Mouse (Mus musculus) embryonic facial prominence, embryonic 13.5 days (tissue): ENCODE measurements around the gene Arl15. TPM values are rescaled to one million over a fixed set of nuclear protein-coding genes. Genes with fewer than 3 reads are reported as not detected.

Source experiments
- ATAC-seq: fragments of 200-750 bp; cut with Nextera tagmentation; 2 replicates; pipeline ENCODE4 v1.8.0; 2017; ENCODE audit warnings: low read depth; ENCODE audit not compliant: insufficient number of reproducible peaks, insufficient read depth, low FRiP score, low TSS enrichment
- H3K27ac ChIP-seq: fragments of 300-500 bp; sonication (generic); 2 replicates; pipeline ENCODE4 v1.5.1; 2015; ENCODE audit warnings: moderate library complexity, mild to moderate bottlenecking, inconsistent platforms
- H3K27me3 ChIP-seq: fragments of 300-500 bp; sonication (generic); 2 replicates; pipeline ENCODE4 v1.6.1; 2015; ENCODE audit warnings: mild to moderate bottlenecking, inconsistent platforms
- H3K36me3 ChIP-seq: fragments of 300-500 bp; sonication (generic); 2 replicates; pipeline ENCODE4 v1.6.1; 2015; ENCODE audit warnings: mild to moderate bottlenecking, inconsistent platforms
- H3K4me1 ChIP-seq: fragments of 300-500 bp; sonication (generic); 2 replicates; pipeline ENCODE4 v1.6.1; 2015; ENCODE audit warnings: inconsistent platforms
- H3K4me2 ChIP-seq: fragments of 300-500 bp; sonication (generic); 2 replicates; pipeline ENCODE4 v1.6.1; 2015; ENCODE audit warnings: moderate library complexity, mild to moderate bottlenecking, inconsistent platforms
- H3K4me3 ChIP-seq: fragments of 300-500 bp; sonication (generic); 2 replicates; pipeline ENCODE4 v1.5.1; 2015; ENCODE audit warnings: mild to moderate bottlenecking, inconsistent platforms
- H3K9ac ChIP-seq: fragments of 300-500 bp; sonication (generic); 2 replicates; pipeline ENCODE4 v1.6.1; 2015; ENCODE audit warnings: mild to moderate bottlenecking, inconsistent platforms
- H3K9me3 ChIP-seq: fragments of 300-500 bp; sonication (generic); 2 replicates; pipeline ENCODE4 v1.6.1; 2016; ENCODE audit warnings: inconsistent platforms
- WGBS: fragments of 180-500 bp; shearing (Covaris S2); methylation state at CpG from one replicate; pipeline ENCODE4 v1.1.7; 2015; ENCODE audit warnings: mixed read lengths; 5-methylcytosine and 5-hydroxymethylcytosine counted together
- polyA plus RNA-seq: library from polyadenylated mRNA; unstranded; fragments of >200 nt; fragmentation: Nextera tagmentation; extraction: Ambion mirVana; gene quantifications from 2 replicates; pipeline ENCODE4 v1.2.1, GENCODE M21; 2015

The Arl15 gene
- polyA plus RNA-seq, 1 experiment from 2014 or later: 16.5 TPM

DNA sequence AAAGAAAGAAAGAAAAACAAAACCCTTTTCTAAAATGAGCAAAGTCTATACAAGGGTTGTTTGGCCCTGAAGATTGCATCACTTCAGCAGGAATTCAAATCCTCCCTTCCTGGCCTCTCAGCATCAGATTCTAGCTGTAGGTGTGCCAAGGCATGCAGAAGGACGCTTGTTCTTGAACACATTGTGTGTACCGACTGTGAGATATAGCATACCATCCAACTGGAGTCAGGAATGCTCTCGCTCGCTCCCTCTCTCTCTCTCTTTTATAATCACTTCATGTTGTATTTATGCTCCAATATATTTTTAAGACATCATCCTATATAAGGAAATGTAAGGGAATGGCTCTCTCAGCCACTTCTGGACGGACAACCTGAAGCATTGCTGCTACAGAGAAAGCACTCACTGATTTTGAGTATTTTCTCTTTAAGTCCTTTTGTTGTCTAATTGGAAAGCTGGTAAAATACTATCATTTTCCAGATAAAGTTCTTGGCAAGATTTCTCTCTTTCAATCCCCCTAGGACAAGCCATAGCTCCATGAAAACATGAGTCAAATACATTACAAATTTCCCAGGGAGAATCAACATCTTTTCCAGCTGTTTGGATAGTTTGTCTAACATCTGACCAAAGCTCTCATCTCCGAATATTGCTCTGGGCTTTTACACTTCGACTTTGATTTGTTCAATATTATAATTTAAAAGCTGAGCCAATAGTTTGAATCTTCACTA is 300.0 kb downstream of the Arl15 start:
- H3K27ac ChIP-seq: no peak overlapping the region
- no peaks in the 10 kb centered on the region for H3K27me3 ChIP-seq
- no peaks in the 10 kb centered on the region for H3K9me3 ChIP-seq
- peaks cover 9% of the 10 kb centered on the region for H3K4me1 ChIP-seq
- H3K36me3 ChIP-seq: no peaks in the 10 kb centered on the region
- WGBS: 80% methylated on average over 7 of the region's 7 CpGs
- no peak overlapping the region for H3K4me3 ChIP-seq
- no peak overlapping the region for H3K9ac ChIP-seq
- no peak for ATAC-seq
- H3K4me2 ChIP-seq: no peak overlapping the region

DNA sequence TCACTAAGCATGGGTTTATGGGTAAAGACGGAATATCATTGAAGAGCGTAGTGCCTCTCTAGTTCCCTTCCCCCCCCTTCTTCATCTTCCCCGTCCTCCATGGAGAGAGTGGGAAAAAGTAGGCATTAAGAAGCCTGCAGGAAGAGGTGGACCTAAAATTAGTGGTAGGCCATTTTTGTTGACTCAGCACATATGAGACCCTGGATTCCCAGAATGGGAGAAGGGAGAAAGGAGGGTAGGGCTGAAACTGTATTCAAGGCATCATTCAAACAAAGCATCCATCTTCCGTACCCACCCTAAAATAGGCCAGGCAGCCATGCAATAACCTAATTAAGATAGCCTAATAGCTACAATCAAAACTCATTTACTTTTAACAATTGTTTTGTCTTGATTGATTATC is 301.1 kb downstream of the Arl15 start:
- H3K27ac ChIP-seq: no peak overlapping the region
- no peaks in the 10 kb centered on the region for H3K9me3 ChIP-seq
- H3K9ac ChIP-seq: no peak overlapping the region
- H3K36me3 ChIP-seq: no peaks in the 10 kb centered on the region
- H3K4me3 ChIP-seq: no peak overlapping the region
- H3K4me1 ChIP-seq: peaks cover 9% of the 10 kb centered on the region
- H3K4me2 ChIP-seq: no peak overlapping the region
- no peaks in the 10 kb centered on the region for H3K27me3 ChIP-seq
- no peak for ATAC-seq
- 90% methylated on average over 4 of the region's 4 CpGs for WGBS

DNA sequence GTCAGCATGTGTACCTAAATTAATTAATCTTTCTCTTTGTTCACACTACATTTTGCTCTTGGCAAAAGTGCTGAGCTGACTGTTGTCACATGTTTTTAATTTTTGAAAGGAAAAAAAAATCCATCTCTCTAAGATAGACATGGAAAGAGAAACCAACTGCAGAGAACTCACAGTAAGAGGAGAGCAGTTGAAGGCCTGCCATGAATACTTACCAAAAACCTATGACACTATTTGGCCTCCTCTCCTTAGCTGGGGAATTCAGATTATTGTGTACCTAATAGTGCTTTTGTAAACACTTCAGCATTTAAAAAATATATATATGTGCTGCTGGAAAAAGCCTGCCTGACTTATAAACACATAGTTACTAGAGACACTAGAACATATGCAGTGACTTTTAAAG is 302.1 kb downstream of the Arl15 start:
- no peak overlapping the region for H3K4me3 ChIP-seq
- no peak overlapping the region for H3K9ac ChIP-seq
- H3K4me1 ChIP-seq: no peaks in the 10 kb centered on the region
- no peaks in the 10 kb centered on the region for H3K36me3 ChIP-seq
- H3K9me3 ChIP-seq: no peaks in the 10 kb centered on the region
- no peak for ATAC-seq
- no peak overlapping the region for H3K27ac ChIP-seq
- H3K27me3 ChIP-seq: no peaks in the 10 kb centered on the region
- H3K4me2 ChIP-seq: no peak overlapping the region

DNA sequence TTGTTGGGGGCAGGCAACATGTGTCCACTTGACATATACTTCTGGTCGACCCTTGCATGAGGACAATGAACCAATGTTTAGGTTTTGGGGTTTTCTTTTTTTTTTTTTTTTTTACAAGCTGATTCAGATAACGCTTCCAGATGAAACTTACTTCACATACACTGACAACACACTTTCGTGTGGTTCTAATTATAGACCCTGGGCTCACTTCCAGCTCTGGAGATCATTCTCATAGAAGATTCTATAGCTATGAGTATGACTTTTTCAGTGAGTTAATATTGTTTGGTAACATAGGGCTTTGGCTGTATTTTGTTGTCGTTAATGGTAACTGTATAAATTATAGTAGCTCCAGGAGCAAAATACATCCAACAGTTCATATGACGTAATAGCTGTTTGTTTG is 306.9 kb downstream of the Arl15 start:
- H3K9ac ChIP-seq: no peak overlapping the region
- no peak for ATAC-seq

DNA sequence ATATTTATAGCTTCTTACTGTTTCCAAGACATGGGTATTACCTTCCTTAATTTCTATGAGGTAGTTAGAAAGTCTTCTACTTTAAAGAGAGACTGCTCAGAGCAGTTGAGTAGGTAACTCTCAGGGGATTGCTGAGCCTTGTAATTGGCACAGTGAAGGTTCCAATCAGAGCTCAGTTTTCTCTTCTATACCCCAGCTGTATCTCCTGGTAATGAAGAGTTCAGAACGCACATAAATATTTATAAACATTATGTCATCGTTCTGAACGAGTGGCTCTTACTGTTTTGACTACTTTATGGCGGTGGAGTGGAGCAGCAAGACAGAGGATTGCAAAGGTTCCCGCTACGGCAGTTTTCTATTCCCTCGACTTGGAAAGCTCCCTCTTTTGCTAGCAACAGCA is 311.8 kb downstream of the Arl15 start:
- no peak overlapping the region for H3K4me3 ChIP-seq
- H3K27me3 ChIP-seq: no peaks in the 10 kb centered on the region
- no peak overlapping the region for H3K4me2 ChIP-seq
- no peak overlapping the region for H3K27ac ChIP-seq
- WGBS: 72% methylated on average over 7 of the region's 7 CpGs
- H3K9me3 ChIP-seq: no peaks in the 10 kb centered on the region
- no peaks in the 10 kb centered on the region for H3K4me1 ChIP-seq
- no peak for ATAC-seq
- peaks cover 5% of the 10 kb centered on the region; the same call in 1 of the 2 replicates for H3K36me3 ChIP-seq
- H3K9ac ChIP-seq: no peak overlapping the region

More for the DNA sequence above, 306.9 kb downstream of the Arl15 start:
- Histone ChIP-seq H3K36me3 (peaks cover 5% of the 10 kb centered on the region; the same call in 1 of the 2 replicates), H3K27ac (no peak overlapping the region), H3K4me3 (no peak overlapping the region), H3K4me1 (no peaks in the 10 kb centered on the region), H3K9me3 (no peaks in the 10 kb centered on the region), H3K27me3 (no peaks in the 10 kb centered on the region), H3K4me2 (no peak overlapping the region)
- 41% methylated on average over 5 of the region's 5 CpGs for WGBS

DNA sequence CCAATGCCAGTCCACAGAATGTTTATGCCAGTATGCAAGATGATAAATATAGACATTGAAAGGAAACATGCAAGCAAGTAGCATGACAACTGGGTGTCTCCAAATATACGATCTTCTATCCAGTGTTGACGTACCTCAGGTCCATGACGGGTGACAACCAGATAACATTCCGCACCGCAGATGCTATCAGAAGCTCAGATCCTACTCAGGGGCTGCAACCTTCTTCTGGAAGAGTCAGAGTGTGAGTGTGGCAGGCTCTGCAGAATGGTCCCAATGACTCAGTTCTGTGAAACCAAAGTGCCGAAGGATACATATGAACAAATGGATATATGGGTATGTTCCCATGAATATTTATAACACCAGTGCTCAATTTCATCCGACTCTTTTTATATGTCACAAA is 313.2 kb downstream of the Arl15 start:
- no peaks in the 10 kb centered on the region for H3K27me3 ChIP-seq
- ATAC-seq: no peak
- WGBS: 90% methylated on average over 7 of the region's 7 CpGs

DNA sequence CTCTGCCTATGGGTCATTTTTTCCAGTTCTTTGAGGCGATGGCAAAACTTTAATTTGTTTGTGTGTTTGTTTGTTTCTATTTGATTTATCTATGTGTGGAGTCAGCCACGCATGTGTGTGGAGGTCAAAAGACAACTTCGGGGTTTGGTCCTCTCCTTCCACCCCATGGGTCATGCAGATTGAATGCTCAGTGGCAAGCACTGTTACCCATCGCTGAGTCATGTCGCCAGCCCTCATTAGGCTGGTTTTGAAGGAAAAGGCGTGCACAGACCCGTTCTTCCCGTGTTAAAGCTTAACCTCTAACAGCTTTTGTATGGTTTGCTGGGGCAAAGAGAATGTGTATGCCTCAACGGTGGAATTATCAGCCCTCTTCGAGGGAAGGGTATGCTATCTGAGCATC is 315.1 kb downstream of the Arl15 start:
- no peak for ATAC-seq
- no peaks in the 10 kb centered on the region for H3K27me3 ChIP-seq
- no peaks in the 10 kb centered on the region for H3K9me3 ChIP-seq
- WGBS: 76% methylated on average over 10 of the region's 10 CpGs
- H3K27ac ChIP-seq: no peak overlapping the region
- no peak overlapping the region for H3K9ac ChIP-seq
- no peaks in the 10 kb centered on the region for H3K4me1 ChIP-seq
- no peak overlapping the region for H3K4me3 ChIP-seq
- no peak overlapping the region for H3K4me2 ChIP-seq
- H3K36me3 ChIP-seq: no peaks in the 10 kb centered on the region

More for the DNA sequence above, 313.2 kb downstream of the Arl15 start:
- Histone ChIP-seq H3K36me3 (peaks cover 5% of the 10 kb centered on the region; the same call in 1 of the 2 replicates), H3K4me2 (no peak overlapping the region), H3K9ac (no peak overlapping the region), H3K4me1 (no peaks in the 10 kb centered on the region), H3K4me3 (no peak overlapping the region), H3K27ac (no peak overlapping the region), H3K9me3 (no peaks in the 10 kb centered on the region)

DNA sequence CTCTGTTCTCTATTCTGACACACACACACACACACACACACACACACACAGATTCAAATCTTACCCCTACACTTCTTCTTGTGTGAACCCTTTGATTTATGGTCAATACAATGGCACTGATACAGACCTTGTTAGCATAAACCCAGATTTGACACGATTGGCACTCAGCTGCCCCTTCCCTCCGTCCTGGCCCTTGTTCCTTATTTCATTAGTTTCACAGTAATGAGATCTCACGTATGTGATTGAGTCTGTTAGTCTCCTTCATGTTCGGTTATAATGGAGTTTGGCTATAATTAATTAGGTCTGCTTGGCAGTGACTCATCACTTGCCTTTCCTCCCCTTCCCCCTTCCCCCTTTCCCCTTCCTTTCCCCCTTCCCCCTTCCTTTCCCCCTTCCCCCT is 315.5 kb downstream of the Arl15 start:
- H3K27me3 ChIP-seq: no peaks in the 10 kb centered on the region
- ATAC-seq: no peak
- 36% methylated on average over 4 of the region's 4 CpGs for WGBS
- H3K4me1 ChIP-seq: no peaks in the 10 kb centered on the region
- H3K9ac ChIP-seq: no peak overlapping the region
- no peaks in the 10 kb centered on the region for H3K9me3 ChIP-seq
- no peak overlapping the region for H3K4me2 ChIP-seq
- H3K4me3 ChIP-seq: no peak overlapping the region
- no peak overlapping the region for H3K27ac ChIP-seq
- H3K36me3 ChIP-seq: no peaks in the 10 kb centered on the region

DNA sequence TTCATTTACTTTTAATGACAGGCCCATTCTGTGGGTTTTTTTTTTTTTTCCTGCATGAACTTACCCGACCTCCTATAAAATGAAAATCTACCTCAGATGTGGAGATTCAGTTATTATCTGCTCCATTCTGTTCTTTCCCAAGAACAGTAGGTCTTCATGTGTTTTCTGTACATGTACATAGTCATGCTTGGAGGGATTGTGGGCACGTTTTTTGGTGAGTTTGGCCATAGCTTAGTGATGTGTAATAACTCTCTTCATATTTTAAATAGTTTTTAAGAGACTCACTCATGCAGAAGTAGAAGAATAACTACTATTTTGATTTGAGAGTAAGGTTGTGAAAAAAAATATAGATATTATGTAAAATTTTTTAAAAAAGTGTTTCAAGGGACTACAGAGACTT is 319.2 kb downstream of the Arl15 start:
- Histone ChIP-seq H3K4me1 (peaks cover 7% of the 10 kb centered on the region; the same call in 1 of the 2 replicates), H3K27me3 (no peaks in the 10 kb centered on the region), H3K4me3 (no peak overlapping the region), H3K9ac (no peak overlapping the region), H3K9me3 (no peaks in the 10 kb centered on the region), H3K27ac (no peak overlapping the region), H3K4me2 (no peak overlapping the region), H3K36me3 (no peaks in the 10 kb centered on the region)
- 53% methylated on average over 2 of the region's 2 CpGs for WGBS
- no peak for ATAC-seq

DNA sequence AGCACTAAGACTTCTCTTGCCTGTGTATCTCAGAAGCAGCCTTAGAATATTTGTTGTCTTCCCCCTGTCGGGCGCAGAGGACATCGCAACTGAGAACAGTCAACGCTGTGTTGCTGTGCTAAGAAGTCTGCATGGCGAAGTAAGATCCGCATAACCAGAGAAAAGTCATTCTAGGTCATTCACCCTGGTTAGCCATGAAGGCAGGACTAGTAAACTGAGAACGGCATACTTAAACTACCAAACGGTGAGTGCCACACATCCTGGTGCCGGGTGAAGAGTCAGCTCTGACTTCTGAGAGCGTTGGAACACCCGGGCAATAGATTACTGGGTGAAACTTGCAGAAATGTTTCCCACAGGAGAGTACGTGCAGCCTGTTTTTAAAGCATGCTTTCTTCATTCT is 320.3 kb downstream of the Arl15 start:
- no peaks in the 10 kb centered on the region for H3K36me3 ChIP-seq
- H3K27ac ChIP-seq: no peak overlapping the region
- no peak overlapping the region for H3K9ac ChIP-seq
- WGBS: 91% methylated on average over 12 of the region's 12 CpGs
- no peak overlapping the region for H3K4me2 ChIP-seq
- H3K27me3 ChIP-seq: no peaks in the 10 kb centered on the region
- H3K4me1 ChIP-seq: peaks cover 17% of the 10 kb centered on the region; the same call in 1 of the 2 replicates
- H3K4me3 ChIP-seq: no peak overlapping the region
- no peak for ATAC-seq
- no peaks in the 10 kb centered on the region for H3K9me3 ChIP-seq

DNA sequence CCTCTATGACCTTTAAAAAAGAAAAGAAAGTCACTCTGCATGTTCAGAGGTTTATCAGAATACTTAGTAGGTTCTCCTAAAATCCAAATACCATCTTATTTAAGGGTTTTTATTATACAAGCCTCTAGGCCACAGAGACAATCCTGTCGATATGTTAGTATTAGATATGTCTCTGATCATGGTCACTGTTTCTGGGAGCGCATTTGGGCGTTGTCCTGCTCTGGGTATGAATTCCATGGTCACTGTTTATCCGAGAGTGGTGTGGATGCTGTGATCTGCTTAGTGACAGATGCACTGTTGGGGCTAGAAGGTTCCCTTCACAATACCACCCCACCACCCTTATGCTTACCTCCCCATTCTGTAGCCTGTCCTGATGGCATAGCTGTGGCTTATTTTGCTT is 320.8 kb downstream of the Arl15 start:
- Histone ChIP-seq H3K4me1 (peaks cover 21% of the 10 kb centered on the region; the same call in 1 of the 2 replicates), H3K27ac (no peak overlapping the region), H3K9me3 (no peaks in the 10 kb centered on the region), H3K27me3 (no peaks in the 10 kb centered on the region), H3K36me3 (no peaks in the 10 kb centered on the region), H3K4me3 (no peak overlapping the region), H3K9ac (no peak overlapping the region), H3K4me2 (no peak overlapping the region)
- WGBS: 91% methylated on average over 4 of the region's 4 CpGs
- ATAC-seq: no peak

DNA sequence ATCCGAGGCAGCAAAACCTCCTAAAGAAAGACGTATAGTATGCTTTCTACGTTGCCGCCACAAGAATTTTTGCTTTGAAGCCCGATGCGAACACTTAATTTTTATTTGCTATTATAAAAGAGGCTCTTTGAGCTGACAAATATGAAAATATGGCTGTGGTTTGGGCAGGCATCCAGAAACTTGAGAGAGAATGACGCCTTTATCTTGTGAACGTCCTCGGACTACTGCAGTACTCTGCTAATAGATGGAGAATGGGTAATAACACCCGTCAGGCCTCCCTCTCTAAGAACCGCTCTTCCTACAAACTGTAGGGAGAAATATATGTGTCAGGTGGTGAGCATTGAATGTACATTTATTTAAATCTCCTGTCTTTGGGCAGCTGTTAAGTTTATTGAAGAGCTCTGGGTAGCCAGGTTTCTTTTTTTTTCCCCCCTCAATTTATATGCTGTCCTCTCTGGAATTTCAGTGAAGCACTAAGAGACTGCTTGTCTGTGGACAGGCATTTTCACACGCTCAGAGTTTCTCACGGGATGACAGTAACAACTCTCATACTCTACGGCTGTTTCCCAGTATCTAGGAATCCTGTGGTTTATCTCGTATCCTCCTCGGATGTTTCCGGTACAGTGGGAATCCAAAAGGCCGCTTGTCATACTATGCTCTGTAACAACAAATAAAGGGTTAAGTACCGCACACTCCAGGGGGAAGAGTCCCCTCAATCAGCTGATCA is 324.0 kb downstream of the Arl15 start:
- no peak for ATAC-seq
- Histone ChIP-seq H3K36me3 (no peaks in the 10 kb centered on the region), H3K27me3 (no peaks in the 10 kb centered on the region), H3K9me3 (no peaks in the 10 kb centered on the region), H3K27ac (no peak overlapping the region), H3K4me3 (no peak overlapping the region), H3K4me1 (peaks cover 23% of the 10 kb centered on the region; the same call in 1 of the 2 replicates), H3K4me2 (no peak overlapping the region), H3K9ac (no peak overlapping the region)
- WGBS: 72% methylated on average over 19 of the region's 19 CpGs
